ENCODE assay signal across 16 mouse cellular contexts in the genomic region with DNA sequence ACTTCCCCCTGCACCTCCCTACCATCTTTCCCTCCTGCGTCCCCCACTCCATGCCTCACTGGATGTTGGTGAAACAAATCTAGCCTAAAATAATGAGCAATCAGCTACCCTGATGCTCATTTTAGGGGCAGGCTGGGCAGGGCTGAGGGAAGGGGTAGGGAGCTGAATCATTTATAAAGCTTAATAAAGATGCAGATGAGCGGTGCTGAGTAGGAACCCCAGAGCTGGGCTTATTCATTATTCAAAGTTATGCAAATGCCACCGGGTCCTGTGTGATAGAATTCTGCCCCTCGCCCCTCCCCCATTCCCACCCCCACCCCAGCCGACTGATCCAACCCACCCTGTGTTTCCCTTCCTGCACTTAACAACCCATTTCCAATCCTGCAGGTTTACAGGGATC. TPM values are rescaled to one million over a fixed set of nuclear protein-coding genes. Genes with fewer than 3 reads are reported as not detected.
DNase-seq lines count a peak whose midpoint lies in the region; ATAC-seq and TF ChIP-seq lines count a peak whose summit lies in the region.
"Had no signal": no experiment of that assay in that cellular context is flagged by ENCODE, and none has a peak within 500 bp of the region (broad histone marks: within the 10 kb centered on the region; RNA-seq: fewer than 3 reads in every experiment).

No protein-coding gene starts in this region.

- peak; percentile 79 for ATAC-seq in forebrain, embryonic 12.5 days (ENCODE audit: low FRiP score)
- no peak for ATAC-seq in hindbrain, embryonic 14.5 days (ENCODE audit: low FRiP score)
- ATAC-seq in neural tube, embryonic 14.5 days (ENCODE audit: low read depth) = no peak
- no peak for ATAC-seq in liver, embryonic 11.5 days (replicated peaks; ENCODE audit: low FRiP score)
- no peak for ATAC-seq in kidney, embryonic 14.5 days (ENCODE audit: low FRiP score, low TSS enrichment)
- ATAC-seq: CD4-positive, CD25-positive, alpha-beta regulatory T cell, adult 4 months; Patski had no signal

- TF ChIP-seq CTCF in layer of hippocampus, adult 2 months (conservative IDR thresholded peaks at IDR 0.05) = no peak

- H3K36me3 ChIP-seq in forebrain, embryonic 12.5 days (replicated peaks) = no peaks in the 10 kb centered on the region
- no peaks in the 10 kb centered on the region for H3K36me3 ChIP-seq in hindbrain, embryonic 14.5 days (replicated peaks; ENCODE audit: control insufficient read depth, insufficient read depth)
- H3K36me3 ChIP-seq in neural tube, embryonic 14.5 days (ENCODE audit: control insufficient read depth, insufficient read depth, low read length) = no peaks in the 10 kb centered on the region
- H3K36me3 ChIP-seq in liver, embryonic 11.5 days (ENCODE audit: control insufficient read depth, insufficient read depth, low read length) = no peaks in the 10 kb centered on the region
- no peaks in the 10 kb centered on the region for H3K36me3 ChIP-seq in kidney, embryonic 14.5 days (ENCODE audit: control insufficient read depth, insufficient read depth, low read length)
- H3K36me3 ChIP-seq: intestine, embryonic 15.5 days; limb, embryonic 15.5 days had no signal

- no peak for DNase-seq in layer of hippocampus, adult 2 months (ENCODE audit: low spot score in 2 of 2)
- DNase-seq in layer of hippocampus, adult 8-10 months (ENCODE audit: low spot score in 2 of 2) = no peak
- no peak for DNase-seq in hindbrain, embryonic 14.5 days (ENCODE audit: low spot score)
- no peak for DNase-seq in liver, embryonic 11.5 days (ENCODE audit: low spot score)
- DNase-seq in gastrocnemius, postnatal 10 days = no peak
- DNase-seq: cerebellum, adult 8-10 months; kidney, postnatal 36 days; lung, adult 2 months; thymus, postnatal 4 days had no signal

- peak overlapping the region; percentile 91; the same call in 1 of the 2 replicates for H3K27ac ChIP-seq in layer of hippocampus, adult 2 months
- peak overlapping the region; percentile 81 for H3K27ac ChIP-seq in forebrain, embryonic 12.5 days
- H3K27ac ChIP-seq in hindbrain, embryonic 14.5 days = peak overlapping the region; percentile 63
- peak overlapping the region; percentile 28; the same call in 1 of the 2 replicates for H3K27ac ChIP-seq in neural tube, embryonic 14.5 days (ENCODE audit: low read depth, low read length)
- H3K27ac ChIP-seq in liver, embryonic 11.5 days (ENCODE audit: low read depth, low read length) = no peak overlapping the region
- H3K27ac ChIP-seq in kidney, embryonic 14.5 days (ENCODE audit: low read depth, low read length) = no peak overlapping the region
- H3K27ac ChIP-seq: intestine, embryonic 15.5 days had no signal

- H3K9ac ChIP-seq in forebrain, embryonic 12.5 days = no peak overlapping the region
- H3K9ac ChIP-seq in hindbrain, embryonic 14.5 days = no peak overlapping the region
- H3K9ac ChIP-seq in neural tube, embryonic 14.5 days (replicated peaks; ENCODE audit: low read depth, low read length) = no peak overlapping the region
- no peak overlapping the region for H3K9ac ChIP-seq in liver, embryonic 11.5 days (ENCODE audit: low read depth, low read length)
- no peak overlapping the region for H3K9ac ChIP-seq in kidney, embryonic 14.5 days (ENCODE audit: low read depth, low read length)
- H3K9ac ChIP-seq: intestine, embryonic 15.5 days; limb, embryonic 15.5 days had no signal

- H3K27me3 ChIP-seq in forebrain, embryonic 12.5 days = peaks cover 30% of the 10 kb centered on the region; the same call in 1 of the 2 replicates
- H3K27me3 ChIP-seq in hindbrain, embryonic 14.5 days (ENCODE audit: control insufficient read depth, insufficient read depth, low read length) = no peaks in the 10 kb centered on the region
- H3K27me3 ChIP-seq in neural tube, embryonic 14.5 days (ENCODE audit: control insufficient read depth, insufficient read depth, low read length) = no peaks in the 10 kb centered on the region
- peaks cover 6% of the 10 kb centered on the region for H3K27me3 ChIP-seq in liver, embryonic 11.5 days (replicated peaks; ENCODE audit: control insufficient read depth, insufficient read depth, low read length)
- H3K27me3 ChIP-seq in kidney, embryonic 14.5 days (ENCODE audit: control insufficient read depth, insufficient read depth, low read length) = 0 out of 2 replicates have a peak, but pooled peaks cover 3% of the 10 kb centered on the region
- H3K27me3 ChIP-seq: intestine, embryonic 15.5 days; limb, embryonic 15.5 days; Patski had no signal

- H3K4me3 ChIP-seq in layer of hippocampus, adult 2 months = no peak overlapping the region
- no peak overlapping the region for H3K4me3 ChIP-seq in forebrain, embryonic 12.5 days (replicated peaks)
- no peak overlapping the region for H3K4me3 ChIP-seq in hindbrain, embryonic 14.5 days (replicated peaks; ENCODE audit: low read length)
- no peak overlapping the region for H3K4me3 ChIP-seq in neural tube, embryonic 14.5 days (ENCODE audit: low read depth, low read length)
- H3K4me3 ChIP-seq in liver, embryonic 11.5 days (ENCODE audit: low read depth, low read length) = no peak overlapping the region
- no peak overlapping the region for H3K4me3 ChIP-seq in kidney, embryonic 14.5 days (ENCODE audit: low read length)
- H3K4me3 ChIP-seq: intestine, embryonic 15.5 days; limb, embryonic 15.5 days had no signal

- H3K9me3 ChIP-seq in forebrain, embryonic 12.5 days = no peaks in the 10 kb centered on the region
- no peaks in the 10 kb centered on the region for H3K9me3 ChIP-seq in hindbrain, embryonic 14.5 days (ENCODE audit: control insufficient read depth, low read length)
- H3K9me3 ChIP-seq in neural tube, embryonic 14.5 days (ENCODE audit: control insufficient read depth, low read length) = no peaks in the 10 kb centered on the region
- H3K9me3 ChIP-seq in liver, embryonic 11.5 days (ENCODE audit: control insufficient read depth, low read length) = no peaks in the 10 kb centered on the region
- H3K9me3 ChIP-seq in kidney, embryonic 14.5 days (ENCODE audit: control insufficient read depth, low read length) = no peaks in the 10 kb centered on the region
- H3K9me3 ChIP-seq: intestine, embryonic 15.5 days; limb, embryonic 15.5 days had no signal

- no peak overlapping the region for H3K4me2 ChIP-seq in forebrain, embryonic 12.5 days
- no peak overlapping the region for H3K4me2 ChIP-seq in hindbrain, embryonic 14.5 days (replicated peaks)
- no peak overlapping the region for H3K4me2 ChIP-seq in neural tube, embryonic 14.5 days (ENCODE audit: low read depth, low read length)
- no peak overlapping the region for H3K4me2 ChIP-seq in liver, embryonic 11.5 days
- H3K4me2 ChIP-seq in kidney, embryonic 14.5 days (replicated peaks; ENCODE audit: low read depth, low read length) = no peak overlapping the region
- H3K4me2 ChIP-seq: limb, embryonic 15.5 days had no signal

- peaks cover 54% of the 10 kb centered on the region for H3K4me1 ChIP-seq in forebrain, embryonic 12.5 days
- H3K4me1 ChIP-seq in hindbrain, embryonic 14.5 days (replicated peaks; ENCODE audit: control insufficient read depth, insufficient read depth, low read length) = peaks cover 51% of the 10 kb centered on the region
- peaks cover 33% of the 10 kb centered on the region for H3K4me1 ChIP-seq in neural tube, embryonic 14.5 days (ENCODE audit: control insufficient read depth, insufficient read depth, low read length)
- peaks cover 20% of the 10 kb centered on the region for H3K4me1 ChIP-seq in liver, embryonic 11.5 days (replicated peaks; ENCODE audit: control insufficient read depth, insufficient read depth, low read length)
- no peaks in the 10 kb centered on the region; the same call in 1 of the 2 replicates for H3K4me1 ChIP-seq in kidney, embryonic 14.5 days (ENCODE audit: control insufficient read depth, insufficient read depth, low read length)

- WGBS in forebrain, embryonic 12.5 days = 21% methylated on average over 5 of the region's 5 CpGs
- 20% methylated on average over 5 of the region's 5 CpGs for WGBS in hindbrain, embryonic 14.5 days
- 25% methylated on average over 5 of the region's 5 CpGs for WGBS in neural tube, embryonic 14.5 days
- WGBS in liver, embryonic 11.5 days = 60% methylated on average over 5 of the region's 5 CpGs
- 52% methylated on average over 5 of the region's 5 CpGs for WGBS in kidney, embryonic 14.5 days

RNA-seq across cellular contexts. Expression of gene Pipox, which starts 18.6 kb away (rescaled TPM):
- total RNA-seq in layer of hippocampus, adult 2 months (2021) = 1 to 10 TPM in 1 of 2 experiments, under 1 TPM in 1; 0.84 to 1.2 TPM
- total RNA-seq in layer of hippocampus, adult 8-10 months (2022) = 1 to 10 TPM; 1.8 to 3.4 (median 2.4) TPM
- polyA plus RNA-seq in forebrain, embryonic 12.5 days (2016; fragmentation: Nextera tagmentation; extraction: Ambion mirVana) = 14.5 and 16.5 TPM in 2 replicates
- polyA plus RNA-seq in hindbrain, embryonic 14.5 days (2014; fragmentation: Nextera tagmentation; extraction: Ambion mirVana) = 2.8 and 6.1 TPM in 2 replicates
- 4.6 and 6.7 TPM in 2 replicates for polyA plus RNA-seq in neural tube, embryonic 14.5 days (2014; fragmentation: Nextera tagmentation; extraction: Ambion mirVana)
- 6.9 and 7.2 TPM in 2 replicates for polyA plus RNA-seq in liver, embryonic 11.5 days (2014; fragmentation: Nextera tagmentation; extraction: Ambion mirVana)
- polyA plus RNA-seq in kidney, embryonic 14.5 days (2014; fragmentation: Nextera tagmentation; extraction: Ambion mirVana) = 3.2 and 6.2 TPM in 2 replicates
- total RNA-seq in gastrocnemius, postnatal 10 days (2021) = 1 to 10 TPM in 1 of 2 experiments, under 1 TPM in 1; 0.52 to 1.1 TPM

RNA-seq across cellular contexts. Expression of gene Sez6, which starts 55.3 kb away (rescaled TPM):
- 100 to 1,000 TPM; 154 to 159 TPM for total RNA-seq in layer of hippocampus, adult 2 months (2021)
- 100 to 1,000 TPM; 139 to 164 (median 153) TPM for total RNA-seq in layer of hippocampus, adult 8-10 months (2022)
- polyA plus RNA-seq in forebrain, embryonic 12.5 days (2016; fragmentation: Nextera tagmentation; extraction: Ambion mirVana) = 54.0 and 62.2 TPM in 2 replicates
- 110 TPM in 2 replicates for polyA plus RNA-seq in hindbrain, embryonic 14.5 days (2014; fragmentation: Nextera tagmentation; extraction: Ambion mirVana)
- 121 and 145 TPM in 2 replicates for polyA plus RNA-seq in neural tube, embryonic 14.5 days (2014; fragmentation: Nextera tagmentation; extraction: Ambion mirVana)
- 0.36 TPM in 1 of 2 replicates, not detected in the other for polyA plus RNA-seq in liver, embryonic 11.5 days (2014; fragmentation: Nextera tagmentation; extraction: Ambion mirVana)
- polyA plus RNA-seq in kidney, embryonic 14.5 days (2014; fragmentation: Nextera tagmentation; extraction: Ambion mirVana) = not detected in 2 replicates
- total RNA-seq in gastrocnemius, postnatal 10 days (2021) = under 1 TPM; 0.54 to 0.70 TPM
- polyA plus RNA-seq: CD4-positive, CD25-positive, alpha-beta regulatory T cell, adult 4 months; Patski had no signal

Comparison
In these comparisons a context has a peak if more than half of its experiments do, and no peak if none do; other contexts are left out.
1. H3K27ac ChIP-seq: peak in layer of hippocampus, adult 2 months (single experiment), forebrain, embryonic 12.5 days (single experiment), hindbrain, embryonic 14.5 days (single experiment) and neural tube, embryonic 14.5 days (single experiment); none in liver, embryonic 11.5 days (single experiment) and kidney, embryonic 14.5 days (single experiment).
2. RNA of gene Sez6, which starts 55.3 kb away (polyA plus RNA-seq): 121 to 145 TPM in neural tube, embryonic 14.5 days, 110 TPM in hindbrain, embryonic 14.5 days and 54.0 to 62.2 TPM in forebrain, embryonic 12.5 days; 0.36 TPM in liver, embryonic 11.5 days and not detected in kidney, embryonic 14.5 days; every median in the first group is over 10 times any median in the second.